Mouse (Mus musculus) neural tube, embryonic 15.5 days (tissue): ENCODE data around the gene Mgat4e. TPM values are rescaled to one million over a fixed set of nuclear protein-coding genes. Genes with fewer than 3 reads are reported as not detected.

Source experiments
- ATAC-seq: fragments of 200-750 bp; cut with Nextera tagmentation; 2 replicates; pipeline ENCODE4 v1.8.0; 2017; ENCODE audit warnings: mild to moderate bottlenecking, moderate TSS enrichment, moderate library complexity; ENCODE audit not compliant: low FRiP score
- H3K27ac ChIP-seq: fragments of 300-500 bp; sonication (generic); replicated peaks from 2 replicates; pipeline ENCODE4 v1.5.1; 2015; ENCODE audit warnings: mild to moderate bottlenecking, inconsistent platforms
- H3K27me3 ChIP-seq: fragments of 300-500 bp; sonication (generic); replicated peaks from 2 replicates; pipeline ENCODE4 v1.6.1; 2015; ENCODE audit warnings: inconsistent platforms
- H3K36me3 ChIP-seq: fragments of 300-500 bp; sonication (generic); 2 replicates; pipeline ENCODE4 v1.6.1; 2015; ENCODE audit warnings: inconsistent platforms
- H3K4me1 ChIP-seq: fragments of 300-500 bp; sonication (generic); 2 replicates; pipeline ENCODE4 v1.6.1; 2015; ENCODE audit warnings: inconsistent platforms
- H3K4me2 ChIP-seq: fragments of 300-500 bp; sonication (generic); 2 replicates; pipeline ENCODE4 v1.6.1; 2015; ENCODE audit warnings: inconsistent platforms, mild to moderate bottlenecking, moderate library complexity
- H3K4me3 ChIP-seq: fragments of 300-500 bp; sonication (generic); replicated peaks from 2 replicates; pipeline ENCODE4 v1.5.1; 2015; ENCODE audit warnings: mild to moderate bottlenecking, inconsistent platforms
- H3K9ac ChIP-seq: fragments of 300-500 bp; sonication (generic); replicated peaks from 2 replicates; pipeline ENCODE4 v1.6.1; 2015; ENCODE audit warnings: mild to moderate bottlenecking, inconsistent platforms
- H3K9me3 ChIP-seq: fragments of 300-500 bp; sonication (generic); replicated peaks from 2 replicates; pipeline ENCODE4 v1.6.1; 2016; ENCODE audit warnings: inconsistent platforms
- WGBS: fragments of 180-500 bp; shearing (Covaris S2); methylation state at CpG from one replicate; pipeline ENCODE4 v1.1.7; 2015; ENCODE audit warnings: mixed read lengths; 5-methylcytosine and 5-hydroxymethylcytosine counted together
- polyA plus RNA-seq: library from polyadenylated mRNA; unstranded; fragments of >200 nt; fragmentation: Nextera tagmentation; extraction: Ambion mirVana; gene quantifications from 2 replicates; pipeline ENCODE4 v1.2.1, GENCODE M21; 2015

Mgat4e gene
- not detected in 2 replicates for polyA plus RNA-seq

DNA sequence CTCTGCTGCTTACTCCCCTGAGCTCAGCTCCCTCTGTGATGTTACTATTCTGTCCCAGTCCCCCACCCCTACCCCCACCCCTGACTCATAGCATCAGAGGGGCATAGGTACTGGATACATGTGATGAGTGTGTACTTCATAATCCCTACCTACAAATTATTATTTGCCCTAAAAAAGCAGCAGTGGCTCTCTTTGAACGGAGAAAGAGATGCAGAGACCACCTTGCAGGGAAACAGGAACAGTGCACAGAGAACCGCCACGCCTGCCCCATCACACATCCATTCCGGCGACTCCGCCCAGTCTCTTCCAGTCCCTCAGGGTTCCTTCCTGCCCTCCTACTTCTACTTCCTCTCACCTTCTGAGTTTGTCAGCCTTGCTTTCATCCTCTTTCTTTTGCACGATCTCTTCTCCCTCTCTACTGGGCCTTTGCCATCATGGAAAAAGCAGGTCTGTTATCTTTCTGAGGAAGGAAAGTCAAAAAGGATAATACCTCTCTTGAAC is at the start of gene Mgat4e:
Gene Mgat4e, minus strand, starts transcription at position 51 of the 501 bp plus-strand sequence.
- WGBS: 47% methylated on average over 7 of the region's 7 CpGs
- H3K9me3 ChIP-seq: no peaks in the 10 kb centered on the region; the same call in 1 of the 2 replicates
- H3K36me3 ChIP-seq: no peaks in the 10 kb centered on the region
- ATAC-seq: no peak
- no peak within 1 kb of the TSS for H3K9ac ChIP-seq
- no peak within 1 kb of the TSS for H3K4me2 ChIP-seq
- no peaks in the 10 kb centered on the region for H3K27me3 ChIP-seq
- H3K27ac ChIP-seq: no peak within 1 kb of the TSS
- no peak within 1 kb of the TSS for H3K4me3 ChIP-seq
- H3K4me1 ChIP-seq: no peaks in the 10 kb centered on the region

DNA sequence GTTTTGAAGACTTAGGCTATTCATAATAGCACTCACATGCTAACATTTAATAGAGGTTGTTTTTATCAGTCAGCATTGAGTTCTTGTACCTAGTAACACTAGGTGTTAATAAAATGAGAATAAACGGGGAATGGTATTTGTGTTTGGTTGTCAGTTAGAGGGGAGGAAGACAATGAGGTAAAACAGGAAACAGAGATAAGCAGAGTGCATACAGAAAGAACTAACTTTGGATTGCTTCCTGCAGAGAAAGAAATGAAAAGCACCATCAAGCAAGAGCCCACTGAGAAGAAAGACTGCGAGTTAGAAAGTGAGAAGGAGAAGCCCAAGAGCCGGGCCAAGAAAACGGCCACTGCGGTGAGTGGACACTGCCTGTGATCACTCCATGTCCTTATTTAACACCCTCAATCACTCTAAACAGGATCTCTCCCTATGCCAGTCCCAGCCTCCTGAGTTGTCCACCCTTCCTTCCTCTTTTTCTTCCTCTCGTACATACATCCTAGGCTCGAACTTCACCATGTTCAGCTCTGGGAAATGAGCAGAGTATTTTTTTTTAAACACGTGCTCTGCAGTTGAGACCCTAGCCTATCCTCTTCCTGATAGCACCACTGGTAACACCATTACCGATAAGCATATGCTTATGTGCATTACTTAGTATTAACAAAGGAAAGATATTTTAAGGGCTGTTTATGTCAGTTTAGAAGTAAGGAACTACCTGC is 48.0 kb upstream of the Mgat4e start:
- Histone ChIP-seq H3K4me1 (no peaks in the 10 kb centered on the region), H3K27ac (no peak overlapping the region), H3K4me2 (no peak overlapping the region), H3K36me3 (peaks cover 71% of the 10 kb centered on the region), H3K9ac (no peak overlapping the region), H3K4me3 (no peak overlapping the region), H3K27me3 (no peaks in the 10 kb centered on the region), H3K9me3 (no peaks in the 10 kb centered on the region)
- no peak for ATAC-seq
- WGBS: 94% methylated on average over 9 of the region's 9 CpGs

DNA sequence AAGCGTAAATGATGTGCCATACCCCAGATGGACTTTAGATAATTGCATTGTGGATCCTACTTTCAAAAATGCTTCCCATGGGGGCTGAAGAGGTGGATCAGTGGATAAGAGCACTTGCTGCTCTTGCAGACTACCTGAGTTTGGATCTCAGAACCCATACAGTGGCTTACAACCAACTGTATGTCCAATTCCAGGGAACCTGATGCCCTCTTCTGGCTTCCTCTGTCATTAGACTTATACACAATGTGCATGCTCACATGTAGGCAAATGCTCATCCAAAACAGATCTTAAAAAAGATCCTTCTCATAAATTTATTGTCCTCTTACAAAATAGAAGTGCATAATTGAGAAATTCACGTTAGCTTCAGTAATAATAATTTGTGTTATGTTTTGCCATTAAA is 42.3 kb upstream of the Mgat4e start:
- H3K27me3 ChIP-seq: no peaks in the 10 kb centered on the region
- H3K9me3 ChIP-seq: no peaks in the 10 kb centered on the region
- peaks cover 52% of the 10 kb centered on the region for H3K36me3 ChIP-seq
- H3K4me3 ChIP-seq: no peak overlapping the region
- H3K4me2 ChIP-seq: no peak overlapping the region
- no peak overlapping the region for H3K27ac ChIP-seq
- WGBS: 89% methylated on average over 2 of the region's 2 CpGs
- H3K9ac ChIP-seq: no peak overlapping the region
- ATAC-seq: no peak
- no peaks in the 10 kb centered on the region for H3K4me1 ChIP-seq

DNA sequence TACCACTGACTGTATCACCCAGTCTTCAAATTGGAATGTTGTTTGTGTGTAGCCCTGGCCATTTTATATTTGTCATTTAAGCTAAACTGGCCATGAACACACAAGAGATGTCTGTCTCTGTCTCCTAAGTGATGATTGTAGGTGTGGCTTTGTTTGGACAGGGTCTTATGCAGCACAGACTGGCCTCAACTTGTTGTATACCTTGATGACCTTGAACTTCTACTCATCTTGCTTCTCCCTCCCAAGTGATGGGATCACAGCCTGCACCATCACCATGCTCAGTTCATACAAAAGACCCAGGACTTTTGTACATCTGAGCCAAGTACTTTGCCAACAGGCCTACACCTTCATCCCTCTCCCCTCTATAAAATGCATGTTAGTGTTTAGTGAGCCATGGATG is 40.2 kb upstream of the Mgat4e start:
- H3K4me3 ChIP-seq: no peak overlapping the region
- no peak for ATAC-seq
- no peak overlapping the region for H3K4me2 ChIP-seq
- H3K9ac ChIP-seq: no peak overlapping the region
- no peak overlapping the region for H3K27ac ChIP-seq
- H3K9me3 ChIP-seq: no peaks in the 10 kb centered on the region
- H3K4me1 ChIP-seq: no peaks in the 10 kb centered on the region
- peaks cover 50% of the 10 kb centered on the region for H3K36me3 ChIP-seq
- no peaks in the 10 kb centered on the region for H3K27me3 ChIP-seq

DNA sequence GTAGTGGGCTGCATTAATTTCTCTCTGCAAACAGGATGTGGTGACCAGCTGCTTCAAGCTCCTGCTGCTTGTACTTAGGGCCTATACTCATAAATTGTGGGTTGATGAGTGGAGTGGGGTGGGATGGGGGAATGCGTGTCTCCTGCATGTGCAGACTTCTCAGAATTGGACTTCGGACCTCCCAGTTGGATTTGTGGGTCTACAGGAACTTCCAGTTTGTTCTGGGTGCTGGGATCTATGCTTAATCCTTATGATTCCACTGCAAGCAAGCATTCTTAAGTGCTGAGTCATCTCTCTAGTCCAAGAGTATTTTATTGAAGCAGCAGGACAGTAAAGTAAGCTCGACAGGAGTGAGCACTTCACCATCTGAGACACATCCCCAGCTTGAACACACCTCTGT is 34.1 kb upstream of the Mgat4e start:
- H3K9ac ChIP-seq: no peak overlapping the region
- 65% methylated on average over 3 of the region's 3 CpGs for WGBS
- no peak for ATAC-seq

DNA sequence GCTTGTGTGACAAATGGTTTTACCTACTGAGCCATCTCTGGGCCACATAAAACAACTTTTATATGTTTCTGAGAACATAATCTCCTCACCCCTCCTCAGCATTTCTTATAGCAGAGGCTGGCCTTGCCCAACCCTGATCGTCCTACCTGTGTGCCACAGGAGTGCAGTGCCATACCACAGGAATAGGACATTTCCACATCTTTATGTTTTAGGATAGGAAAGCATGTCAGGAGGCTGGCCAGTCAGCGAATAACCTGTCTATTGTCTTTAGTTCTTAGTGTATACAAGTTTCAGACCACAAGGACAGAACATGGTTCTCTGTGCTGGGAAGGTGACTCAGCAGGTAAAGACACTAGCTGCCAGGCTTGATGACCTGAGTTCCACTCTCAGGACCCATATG is 31.3 kb upstream of the Mgat4e start:
- no peaks in the 10 kb centered on the region for H3K9me3 ChIP-seq
- WGBS: 95% methylated on average over 2 of the region's 2 CpGs

More for the DNA sequence above, 34.1 kb upstream of the Mgat4e start:
- H3K4me3 ChIP-seq: no peak overlapping the region
- H3K4me1 ChIP-seq: peaks cover 14% of the 10 kb centered on the region; the same call in 1 of the 2 replicates
- peaks cover 20% of the 10 kb centered on the region for H3K36me3 ChIP-seq
- no peak overlapping the region for H3K27ac ChIP-seq
- no peak overlapping the region for H3K4me2 ChIP-seq
- no peaks in the 10 kb centered on the region for H3K9me3 ChIP-seq
- H3K27me3 ChIP-seq: no peaks in the 10 kb centered on the region

DNA sequence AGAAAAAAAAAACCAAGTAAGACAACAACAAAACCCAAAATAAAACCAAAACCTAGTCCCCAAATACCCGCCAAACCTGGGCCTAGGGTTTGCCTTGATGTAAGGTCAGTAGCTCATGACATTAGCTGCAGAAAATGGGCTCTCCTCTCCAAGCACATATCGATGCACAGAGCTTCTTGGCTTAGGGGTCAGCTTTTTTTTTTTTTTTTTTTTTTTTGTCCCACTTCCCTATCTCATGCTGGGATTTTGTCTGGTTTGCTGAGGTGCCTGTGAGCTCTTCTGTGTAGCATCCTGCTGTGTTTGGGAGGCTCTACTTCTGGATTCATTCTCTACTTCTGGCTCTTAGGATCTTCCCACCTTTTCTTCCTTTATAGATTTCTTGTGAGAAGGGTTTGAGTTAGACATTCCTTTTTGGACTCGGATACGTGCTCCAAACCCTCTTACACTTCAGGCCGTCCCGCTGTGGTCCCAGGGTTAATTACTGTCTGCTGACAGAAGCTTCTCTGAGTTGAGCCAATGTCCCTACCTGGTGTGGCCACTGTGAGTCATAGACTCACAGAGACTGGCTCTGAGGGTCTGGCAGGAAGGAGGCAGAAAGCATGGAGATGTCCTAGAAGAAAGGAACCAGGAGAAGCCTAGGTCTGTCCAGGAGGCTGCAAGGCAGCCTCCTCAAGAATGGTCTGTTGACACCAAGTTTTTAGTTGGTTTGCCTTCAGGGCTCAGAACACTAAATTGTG is 28.1 kb upstream of the Mgat4e start:
- H3K9me3 ChIP-seq: no peaks in the 10 kb centered on the region
- H3K27me3 ChIP-seq: no peaks in the 10 kb centered on the region
- peaks cover 10% of the 10 kb centered on the region; the same call in 1 of the 2 replicates for H3K4me1 ChIP-seq
- H3K9ac ChIP-seq: no peak overlapping the region
- WGBS: 82% methylated on average over 6 of the region's 6 CpGs
- no peak overlapping the region for H3K4me3 ChIP-seq
- H3K4me2 ChIP-seq: no peak overlapping the region
- no peaks in the 10 kb centered on the region for H3K36me3 ChIP-seq
- no peak for ATAC-seq
- H3K27ac ChIP-seq: no peak overlapping the region

More for the DNA sequence above, 31.3 kb upstream of the Mgat4e start:
- no peak for ATAC-seq
- Histone ChIP-seq H3K4me2 (no peak overlapping the region), H3K9ac (no peak overlapping the region), H3K27me3 (no peaks in the 10 kb centered on the region), H3K36me3 (peaks cover 4% of the 10 kb centered on the region; the same call in 1 of the 2 replicates), H3K4me1 (peaks cover 14% of the 10 kb centered on the region; the same call in 1 of the 2 replicates), H3K4me3 (no peak overlapping the region), H3K27ac (no peak overlapping the region)

DNA sequence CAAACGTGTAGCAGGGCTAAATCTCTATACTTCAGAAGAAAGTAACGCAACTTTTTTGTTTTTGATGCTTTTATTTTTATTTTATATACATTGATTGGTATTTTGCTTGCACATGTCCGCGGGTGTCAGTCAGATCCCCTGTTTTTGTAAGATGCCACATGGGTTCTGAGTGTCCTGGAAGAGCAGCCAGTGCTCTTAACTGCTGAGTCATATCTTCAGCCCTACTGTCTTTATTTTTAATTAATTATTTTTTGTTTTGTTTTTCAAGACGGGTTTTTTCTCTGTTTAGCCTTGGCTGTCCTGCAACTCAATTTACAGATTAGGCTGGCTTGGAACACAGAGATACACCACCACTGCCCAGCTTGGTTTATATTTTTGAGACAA is 24.4 kb upstream of the Mgat4e start:
- Histone ChIP-seq H3K36me3 (no peaks in the 10 kb centered on the region), H3K9me3 (no peaks in the 10 kb centered on the region), H3K4me3 (no peak overlapping the region), H3K4me2 (no peak overlapping the region), H3K27me3 (no peaks in the 10 kb centered on the region), H3K4me1 (peaks cover 11% of the 10 kb centered on the region), H3K9ac (no peak overlapping the region), H3K27ac (no peak overlapping the region)
- 81% methylated on average over 5 of the region's 5 CpGs for WGBS
- no peak for ATAC-seq

DNA sequence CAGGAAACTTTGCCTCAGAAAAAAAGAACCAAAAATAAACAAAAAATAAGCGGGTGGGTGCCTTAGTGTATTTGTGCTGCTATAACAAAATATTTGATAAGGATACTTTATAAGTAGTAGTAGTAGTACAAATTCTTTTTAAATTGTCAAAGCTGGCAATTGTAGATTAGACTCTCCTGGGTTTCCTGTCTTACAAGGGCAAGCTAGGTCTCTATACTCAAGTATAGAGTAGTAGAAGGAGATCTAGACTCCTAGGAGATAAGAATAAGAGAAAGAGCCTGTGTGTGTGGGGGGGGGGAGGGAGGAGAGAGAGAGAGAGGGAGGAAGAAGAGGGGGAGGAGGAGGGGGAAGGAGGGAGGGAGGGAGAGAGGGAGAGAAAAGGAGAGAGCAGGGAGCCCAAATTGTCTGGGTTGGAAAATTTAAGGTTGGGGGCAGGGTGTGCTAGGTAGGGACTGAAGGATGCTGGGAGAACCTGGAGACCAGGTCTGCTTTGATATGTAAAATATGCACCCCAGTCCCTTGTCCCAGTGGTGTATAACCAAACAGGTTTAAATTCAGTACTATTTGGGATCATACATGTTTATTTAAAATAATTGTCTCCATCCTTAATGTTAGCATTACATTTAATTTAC is 23.9 kb upstream of the Mgat4e start:
- Histone ChIP-seq H3K36me3 (no peaks in the 10 kb centered on the region), H3K4me2 (no peak overlapping the region), H3K4me1 (peaks cover 11% of the 10 kb centered on the region), H3K27me3 (no peaks in the 10 kb centered on the region), H3K27ac (no peak overlapping the region), H3K4me3 (no peak overlapping the region), H3K9me3 (no peaks in the 10 kb centered on the region), H3K9ac (no peak overlapping the region)
- 80% methylated on average over 1 of the region's 1 CpGs for WGBS
- no peak for ATAC-seq

DNA sequence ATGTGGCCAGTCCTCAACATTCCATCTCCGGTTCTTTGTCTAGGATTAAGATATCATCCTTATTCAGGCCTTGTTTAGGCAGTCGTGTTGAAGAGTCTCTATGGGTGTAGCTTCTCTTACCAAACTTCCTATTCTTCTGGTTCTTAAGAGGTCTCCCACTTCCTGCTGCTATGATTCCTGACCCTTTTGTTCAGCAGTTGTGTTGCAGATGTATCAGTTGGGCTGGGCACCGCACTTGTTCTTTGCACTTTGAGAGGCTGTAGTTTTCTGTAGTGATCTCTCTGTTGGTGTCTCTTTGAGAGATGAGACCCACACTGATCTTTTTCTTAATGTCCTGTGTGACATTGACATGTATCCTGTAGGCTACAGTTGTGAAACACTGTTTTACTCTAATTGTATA is 21.1 kb upstream of the Mgat4e start:
- no peaks in the 10 kb centered on the region for H3K36me3 ChIP-seq
- H3K4me1 ChIP-seq: peaks cover 21% of the 10 kb centered on the region
- H3K27me3 ChIP-seq: no peaks in the 10 kb centered on the region
- H3K9ac ChIP-seq: no peak overlapping the region
- no peak overlapping the region for H3K4me2 ChIP-seq
- H3K27ac ChIP-seq: no peak overlapping the region
- H3K4me3 ChIP-seq: no peak overlapping the region
- ATAC-seq: no peak
- no peaks in the 10 kb centered on the region for H3K9me3 ChIP-seq
- WGBS: 76% methylated on average over 3 of the region's 3 CpGs

DNA sequence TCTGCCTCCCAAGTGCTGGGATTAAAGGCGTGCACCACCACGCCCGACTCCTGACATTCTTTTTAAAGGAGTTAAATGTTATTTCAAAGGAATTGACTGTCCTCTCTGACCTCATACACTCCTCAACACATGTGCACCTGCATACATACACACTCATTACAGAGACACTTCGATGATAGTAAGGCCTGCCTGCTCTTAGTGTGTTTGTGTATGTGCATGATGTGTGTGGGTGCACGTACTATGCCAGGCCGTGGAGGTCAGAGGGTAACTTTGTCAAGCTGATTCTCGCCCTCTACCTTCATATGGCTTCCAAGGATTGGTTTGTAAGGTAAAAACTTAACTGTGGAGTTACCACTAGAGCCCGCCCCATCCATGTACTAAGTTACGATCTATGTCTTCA is 20.7 kb upstream of the Mgat4e start:
- H3K4me1 ChIP-seq: peaks cover 25% of the 10 kb centered on the region
- 95% methylated on average over 9 of the region's 9 CpGs for WGBS

More for the DNA sequence above, 20.7 kb upstream of the Mgat4e start:
- H3K9ac ChIP-seq: no peak overlapping the region
- no peaks in the 10 kb centered on the region for H3K9me3 ChIP-seq
- H3K36me3 ChIP-seq: no peaks in the 10 kb centered on the region
- ATAC-seq: no peak
- no peak overlapping the region for H3K4me2 ChIP-seq
- H3K27ac ChIP-seq: no peak overlapping the region
- no peak overlapping the region for H3K4me3 ChIP-seq
- no peaks in the 10 kb centered on the region for H3K27me3 ChIP-seq
